Mouse (Mus musculus) small intestine, adult 2 months (tissue): ENCODE measurements around the gene Mmp9.

ENCODE experiments used
- CTCF ChIP-seq: fragments of 200-500 bp; IDR thresholded peaks from 2 replicates; pipeline ENCODE4 v1.5.1; 2012; ENCODE audit warnings: low read depth, mild to moderate bottlenecking, control low read depth, inconsistent platforms, low read length, moderate library complexity, mixed read lengths; ENCODE audit not compliant: insufficient replicate concordance, insufficient read length; ENCODE audit errors: extremely low read depth
- POLR2A ChIP-seq: fragments of 200-500 bp; IDR thresholded peaks from 2 replicates; pipeline ENCODE4 v1.6.1; 2012; ENCODE audit warnings: low read depth, mild to moderate bottlenecking, control low read depth, inconsistent platforms, low read length, moderate library complexity

GRCm38 (mm10) chr2:164995976-164996375 is 55.4 kb downstream of the Mmp9 start:
- TF ChIP-seq CTCF (no peak), POLR2A (no peak)
